Mouse (Mus musculus): Measurements from ENCODE around the gene 4930432K21Rik. TPM values are rescaled to one million over a fixed set of nuclear protein-coding genes. Genes with fewer than 3 reads are reported as not detected.
A peak's percentile ranks its signal among the peaks of the same experiment; 100 is the strongest.

4930432K21Rik gene
- total RNA-seq, 4 experiments from 2014 or later, result 2.1 to 3.5 (median 2.6) TPM

- peak in 1 of 2 experiments; percentile 38 for DNase-seq (ENCODE audit: low spot score in 2 of 2)
Observed at GRCm38 (mm10) chr8:84147324-84147766, 480 bp upstream of the 4930432K21Rik start.

GRCm38 (mm10) chr8:84148531-84148850 is 666 bp downstream of the 4930432K21Rik start:
- DNase-seq (ENCODE audit: low spot score in 2 of 2), result no peak

DNA sequence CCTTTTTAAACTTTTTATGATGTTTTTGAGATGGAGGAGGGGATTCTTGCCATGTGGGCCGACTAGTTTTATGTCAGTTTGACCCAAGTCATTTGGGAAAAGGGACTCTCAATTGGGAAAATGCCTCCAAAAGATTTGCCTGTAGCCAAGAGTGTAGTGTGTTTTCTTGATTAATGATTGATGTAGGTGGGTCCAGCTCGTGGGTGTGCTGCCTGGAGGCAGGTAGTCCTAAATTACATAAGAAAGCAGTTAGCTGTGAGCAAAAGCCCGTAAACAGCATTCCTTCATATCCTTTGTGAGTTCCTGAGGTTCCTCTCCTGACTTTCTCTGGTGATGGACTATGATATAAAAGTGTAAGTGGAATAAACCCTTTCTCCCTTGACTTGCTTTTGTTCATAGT is 1.4 kb downstream of the 4930432K21Rik start:
- no peak for DNase-seq (ENCODE audit: low spot score in 2 of 2)

GRCm38 (mm10) chr8:84157620-84158019 is 9.8 kb downstream of the 4930432K21Rik start:
- DNase-seq (ENCODE audit: low spot score in 2 of 2), result no peak

DNA sequence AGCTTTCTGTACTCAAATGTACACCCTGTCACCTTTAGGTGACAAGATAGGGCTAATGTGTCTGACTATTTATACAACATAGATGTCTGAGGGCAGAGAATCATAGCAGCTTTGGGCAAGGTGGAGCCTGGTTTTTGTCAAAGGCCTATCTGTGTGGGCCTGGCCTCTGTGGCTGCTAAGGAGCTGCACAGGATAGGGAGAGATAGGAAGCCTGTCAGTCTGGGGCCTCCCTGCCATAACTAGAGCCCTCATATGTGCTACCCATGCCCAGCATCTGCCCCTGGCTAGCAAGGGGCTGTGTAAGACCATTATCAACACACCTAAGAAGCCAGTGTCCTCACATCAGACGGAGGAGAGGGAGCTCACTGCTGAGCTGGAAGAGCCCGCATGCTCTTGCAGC is 19.9 kb downstream of the 4930432K21Rik start:
- no peak for DNase-seq (ENCODE audit: low spot score in 2 of 2)

DNA sequence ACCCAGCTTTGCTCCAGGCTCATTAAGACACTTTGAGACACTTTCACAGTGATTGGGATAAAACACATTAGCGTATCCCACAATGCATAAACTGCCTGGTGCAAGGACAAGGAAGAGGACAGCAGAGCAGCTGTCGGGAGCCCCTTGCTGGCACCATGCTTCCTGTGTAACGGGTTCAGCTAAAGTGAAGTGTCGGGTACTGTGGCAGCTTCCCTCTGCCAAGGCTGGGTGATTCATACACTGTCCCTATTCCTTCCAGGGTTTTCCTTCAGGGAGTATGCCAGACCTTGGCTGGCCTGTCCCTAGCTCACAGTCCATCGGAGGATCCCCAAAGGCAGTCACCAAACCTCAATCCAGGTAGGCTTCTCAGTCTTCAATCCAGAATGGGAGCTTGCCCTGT is 22.3 kb downstream of the 4930432K21Rik start:
- no peak for DNase-seq (ENCODE audit: low spot score in 2 of 2)

DNA sequence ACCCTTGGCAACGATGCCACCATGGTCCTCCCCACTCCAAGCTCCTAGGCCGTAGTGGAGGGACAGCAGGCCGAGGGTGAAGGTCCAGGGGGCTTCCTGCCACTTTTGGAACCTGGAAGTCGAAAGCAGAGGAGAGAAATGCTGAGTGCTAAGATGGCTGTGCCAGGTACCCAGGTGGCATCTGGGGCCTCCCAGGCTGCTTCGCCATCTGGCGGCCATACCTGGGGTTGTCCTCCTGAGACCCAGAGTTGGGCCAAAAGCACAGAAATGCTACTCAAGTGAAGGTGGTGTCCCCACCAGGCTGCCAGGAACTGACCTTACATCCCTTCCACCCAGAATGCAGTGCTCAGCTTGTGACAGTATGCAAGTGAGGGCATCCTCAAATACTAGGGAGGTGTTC is 26.0 kb downstream of the 4930432K21Rik start:
- DNase-seq (ENCODE audit: low spot score in 2 of 2), result no peak

DNA sequence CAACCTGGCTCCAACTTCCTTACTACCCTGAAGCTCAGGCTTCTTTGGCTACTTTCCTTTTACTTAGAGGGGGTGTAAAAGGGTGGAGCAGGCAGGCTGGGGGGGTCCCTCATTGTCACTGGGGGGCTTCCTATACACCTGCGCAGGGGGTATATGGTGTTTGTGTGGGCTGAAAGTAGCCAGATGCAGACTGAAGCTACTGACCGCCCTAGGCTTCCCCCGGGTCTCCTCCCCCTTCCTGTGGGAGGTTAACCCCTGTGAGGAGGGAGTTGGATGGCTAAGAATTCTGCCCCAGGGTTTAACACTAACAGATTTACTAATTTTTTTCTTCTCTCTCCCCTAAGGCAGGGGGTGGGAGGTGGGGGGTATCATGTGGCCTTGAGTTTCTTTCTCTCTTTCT is 28.7 kb downstream of the 4930432K21Rik start:
- no peak for DNase-seq (ENCODE audit: low spot score in 2 of 2)

DNA sequence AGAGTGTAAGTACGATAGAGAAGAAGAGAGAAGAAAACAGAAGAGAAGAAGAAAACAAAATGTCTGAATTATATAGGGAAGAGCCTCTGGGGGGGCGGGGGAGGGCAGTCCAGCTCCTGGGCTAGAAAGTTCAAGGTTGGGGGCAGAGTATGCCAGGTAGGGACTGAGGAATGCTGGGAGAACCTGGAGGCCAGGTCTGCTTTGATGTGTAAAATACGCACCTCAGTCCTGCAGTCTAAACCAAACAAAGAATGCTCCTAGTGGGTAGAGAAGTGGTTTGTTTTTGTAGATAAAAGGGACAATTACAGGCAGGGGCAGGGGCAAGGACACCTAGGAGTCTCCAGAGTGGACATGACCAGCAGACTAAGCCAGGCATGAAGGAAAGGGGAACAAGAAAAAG is 29.6 kb downstream of the 4930432K21Rik start:
- DNase-seq (ENCODE audit: low spot score in 2 of 2), result no peak

GRCm38 (mm10) chr8:84178592-84178991 is 30.8 kb downstream of the 4930432K21Rik start:
- no peak for DNase-seq (ENCODE audit: low spot score in 2 of 2)

DNA sequence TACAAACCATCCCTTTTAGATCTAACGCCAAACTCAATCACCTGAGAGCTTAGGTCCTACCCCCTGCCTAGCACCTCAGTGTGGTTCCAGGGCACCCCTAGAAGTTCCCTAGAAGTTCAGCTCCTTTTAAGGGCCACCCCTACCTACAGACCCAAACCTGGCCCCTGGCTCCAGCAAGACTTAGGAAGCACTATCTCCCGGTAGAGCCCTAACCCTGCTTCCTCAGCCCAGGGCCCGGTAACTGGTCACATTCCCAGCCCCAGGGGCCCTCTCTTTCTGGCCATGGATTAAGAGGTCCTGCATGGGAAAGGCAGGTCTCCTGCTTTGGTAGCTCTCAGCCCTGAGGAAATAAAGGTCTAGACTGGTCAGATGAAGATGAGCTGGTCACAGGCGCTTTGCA is 32.1 kb downstream of the 4930432K21Rik start:
- DNase-seq (ENCODE audit: low spot score in 2 of 2), result no peak

GRCm38 (mm10) chr8:84180530-84181190 is 32.8 kb downstream of the 4930432K21Rik start:
- no peak for DNase-seq (ENCODE audit: low spot score in 2 of 2)

DNA sequence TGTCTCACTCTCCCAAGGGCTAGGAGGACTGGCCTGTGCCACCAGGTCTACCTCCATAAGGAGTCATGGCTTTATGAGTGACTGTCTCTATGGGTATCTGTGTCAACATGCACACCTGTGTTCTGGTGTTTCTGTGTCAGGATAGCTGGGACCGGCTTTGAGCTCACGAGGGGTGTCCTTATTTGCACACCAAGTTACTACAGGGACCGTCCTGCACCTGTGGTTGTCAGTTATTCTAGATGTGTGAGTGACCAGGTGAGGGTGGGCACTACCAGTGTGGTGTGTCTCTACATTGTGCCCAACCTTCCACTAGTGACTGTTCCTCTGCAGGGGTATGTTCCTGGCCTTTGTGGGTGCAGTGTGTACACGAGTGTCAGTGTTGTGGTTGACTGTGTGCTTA is 35.0 kb downstream of the 4930432K21Rik start:
- no peak for DNase-seq (ENCODE audit: low spot score in 2 of 2)

DNA sequence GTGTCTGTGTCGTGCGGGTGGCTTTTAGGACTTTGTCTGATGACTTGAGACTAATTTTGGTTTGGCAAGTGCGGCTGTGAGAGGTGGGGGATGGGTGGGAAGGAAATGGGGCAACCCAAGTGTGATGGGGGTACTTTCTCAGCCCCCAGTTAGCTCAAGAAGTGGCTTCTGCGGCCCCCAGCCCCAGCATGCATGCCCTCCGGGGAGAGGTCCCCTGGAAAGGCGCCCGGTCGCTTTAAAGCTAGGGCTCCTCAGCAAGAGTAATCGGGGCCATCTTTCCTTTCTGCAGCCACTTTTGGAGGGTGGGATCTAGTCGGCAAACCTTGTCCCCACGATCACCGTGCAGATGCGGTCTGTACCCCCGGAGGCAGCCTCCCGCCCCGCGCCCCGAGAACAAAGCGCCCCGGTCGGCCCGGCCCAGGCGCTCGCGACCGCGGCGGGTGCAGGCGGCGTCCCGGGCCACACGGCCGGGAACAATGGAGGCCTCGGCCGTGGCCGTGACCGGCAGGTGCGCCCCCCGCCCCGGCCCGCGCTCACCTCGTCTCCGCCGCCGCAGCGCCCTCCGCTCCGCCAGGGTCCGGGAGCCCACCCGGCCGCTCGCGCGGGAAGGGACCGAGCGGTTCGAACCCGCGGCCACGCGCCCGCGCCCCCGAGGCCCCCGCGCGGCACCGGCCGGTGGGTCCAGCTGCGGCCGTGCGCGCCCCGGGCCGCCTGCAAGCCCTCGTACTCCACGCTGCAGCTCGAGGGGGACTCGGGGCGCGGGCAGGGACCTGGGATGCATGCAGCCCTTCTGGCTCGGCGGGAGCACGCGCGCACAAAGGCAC is 35.6 kb downstream of the 4930432K21Rik start:
- no peak for DNase-seq (ENCODE audit: low spot score in 2 of 2)

- DNase-seq (ENCODE audit: low spot score in 2 of 2), result no peak
Observed at GRCm38 (mm10) chr8:84184085-84185043, 36.5 kb downstream of the 4930432K21Rik start.

DNA sequence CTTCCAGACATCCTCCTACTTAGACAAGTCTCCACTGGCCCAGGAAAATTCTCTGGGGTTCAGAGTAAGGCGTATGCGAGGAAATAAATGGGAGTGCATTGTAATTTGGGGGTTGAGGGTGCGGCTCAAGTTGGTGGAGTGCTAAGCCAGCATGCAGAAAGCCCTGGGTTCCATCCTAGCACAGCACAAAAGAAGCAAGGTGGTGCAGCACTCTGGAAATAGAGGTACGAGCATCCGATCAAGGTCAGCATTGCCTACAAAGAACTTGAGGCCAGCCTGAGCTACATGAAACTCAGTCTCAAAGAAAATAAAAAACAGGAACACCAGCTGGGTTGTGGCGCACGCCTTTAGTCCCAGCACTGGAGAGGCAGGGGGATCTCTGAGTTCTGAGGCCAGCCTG is 37.3 kb downstream of the 4930432K21Rik start, which contains the start of gene Nanos3:
Gene Nanos3 (minus strand): TSS at position 101 of the 400 bp plus-strand sequence.
- no peak for DNase-seq (ENCODE audit: low spot score in 2 of 2)

DNA sequence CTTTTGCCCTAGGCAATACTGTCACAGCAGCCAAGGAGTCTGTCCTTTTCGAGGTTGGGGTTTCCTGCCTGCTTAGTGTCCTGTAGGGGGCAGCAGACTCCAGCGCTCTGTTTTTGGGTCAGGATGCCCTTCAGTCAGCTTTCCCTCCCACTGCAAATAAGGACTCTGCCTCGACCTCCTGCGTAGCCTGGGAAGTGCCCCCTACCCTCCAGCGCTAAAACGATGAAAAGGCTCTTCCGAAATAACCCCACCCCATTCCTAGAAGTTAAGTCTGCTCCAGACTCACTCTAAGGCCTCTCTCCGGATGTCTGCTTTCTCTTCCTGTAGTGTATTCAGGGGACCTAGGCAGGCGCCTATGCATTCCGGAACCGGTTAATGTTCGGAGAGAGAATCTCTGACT is 38.7 kb downstream of the 4930432K21Rik start:
- peak in 1 of 2 experiments; percentile 81 for DNase-seq (ENCODE audit: low spot score in 2 of 2)

DNA sequence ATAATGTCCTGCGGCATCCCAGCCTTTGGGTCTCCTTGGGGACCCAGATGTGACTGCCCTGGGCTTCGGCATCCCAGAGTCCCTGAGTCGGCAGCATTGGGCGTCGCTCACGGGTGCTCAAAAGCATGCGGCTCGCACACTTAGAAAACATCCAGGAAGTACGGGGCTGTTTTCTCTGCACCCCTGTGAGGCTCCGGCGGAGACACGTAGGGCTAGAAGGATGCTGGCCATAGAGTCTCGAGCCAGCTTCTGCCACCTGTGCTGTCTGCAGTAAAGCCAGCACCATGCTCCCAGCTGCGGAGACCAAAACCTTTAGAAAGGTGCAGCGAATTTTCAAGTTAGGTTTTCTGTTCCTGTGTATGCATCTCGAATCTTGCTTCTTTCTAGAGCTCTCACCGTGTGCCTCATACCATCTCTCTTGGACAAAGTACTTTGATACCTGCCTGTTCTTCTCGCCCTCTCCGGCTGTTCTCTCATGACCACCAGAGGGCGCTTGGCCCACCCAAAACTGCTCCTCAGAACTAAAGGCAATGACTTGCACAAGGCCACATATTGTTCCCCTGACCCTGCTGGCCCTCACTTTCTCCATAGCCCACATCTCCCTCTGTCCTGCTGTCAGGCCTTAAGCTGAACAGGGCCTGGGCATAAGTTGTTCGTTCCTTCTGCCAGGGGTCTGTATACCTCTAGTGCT is 39.4 kb downstream of the 4930432K21Rik start:
- no peak for DNase-seq (ENCODE audit: low spot score in 2 of 2)

GRCm38 (mm10) chr8:84188671-84189070 is 40.8 kb downstream of the 4930432K21Rik start:
- DNase-seq (ENCODE audit: low spot score in 2 of 2), result no peak

DNA sequence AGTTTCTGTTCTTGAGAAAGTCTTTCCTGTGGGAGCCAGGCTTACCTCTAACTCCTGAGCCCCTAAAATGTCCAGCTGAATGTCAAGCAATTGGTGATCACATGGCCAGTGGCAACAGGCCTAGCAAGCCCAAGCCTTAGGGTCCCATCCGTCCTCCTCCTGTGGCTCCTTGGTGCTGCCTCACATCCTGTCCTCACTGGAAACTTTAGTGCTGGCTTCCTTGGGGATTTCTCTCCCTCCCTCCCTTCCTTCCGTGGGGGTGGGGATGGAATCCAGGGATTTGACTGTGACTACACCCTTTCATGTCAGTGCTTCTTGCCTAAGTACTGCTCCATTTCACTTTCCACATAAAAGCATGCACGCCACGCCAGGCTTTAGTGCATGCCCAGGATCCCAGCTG is 41.8 kb downstream of the 4930432K21Rik start:
- DNase-seq (ENCODE audit: low spot score in 2 of 2), result no peak
